Mouse (Mus musculus): ENCODE results near the gene Aatk. TPM values are rescaled to one million over a fixed set of nuclear protein-coding genes. Genes with fewer than 3 reads are reported as not detected.

Gene Aatk
- polyA plus RNA-seq, 3 experiments from 2014 or later = not detected

GRCm38 (mm10) chr11:119986751-119987425, 60.1 kb downstream of the Aatk start:
- no peak for ATAC-seq

GRCm38 (mm10) chr11:119983151-119983550, 63.8 kb downstream of the Aatk start:
- ATAC-seq = no peak

- ATAC-seq = no peak
Measured at GRCm38 (mm10) chr11:119982236-119982635, 64.7 kb downstream of the Aatk start.

GRCm38 (mm10) chr11:119981769-119982168, 65.2 kb downstream of the Aatk start:
- ATAC-seq = no peak

GRCm38 (mm10) chr11:119979596-119980385, 67.2 kb downstream of the Aatk start:
- no peak for ATAC-seq

GRCm38 (mm10) chr11:119978701-119979100, 68.3 kb downstream of the Aatk start:
- no peak for ATAC-seq

- ATAC-seq = no peak
Measured at GRCm38 (mm10) chr11:119975739-119976501, 71.0 kb downstream of the Aatk start.

- no peak for ATAC-seq
Measured at GRCm38 (mm10) chr11:119973789-119974188, 73.2 kb downstream of the Aatk start.

GRCm38 (mm10) chr11:119970021-119970851, 76.7 kb downstream of the Aatk start:
- ATAC-seq = no peak

GRCm38 (mm10) chr11:119967892-119968291, 79.1 kb downstream of the Aatk start:
- ATAC-seq = no peak

- no peak for ATAC-seq
Measured at GRCm38 (mm10) chr11:119967401-119967800, 79.6 kb downstream of the Aatk start.

- ATAC-seq = no peak
Measured at GRCm38 (mm10) chr11:119966294-119966693, 80.7 kb downstream of the Aatk start.

- no peak for ATAC-seq
Measured at GRCm38 (mm10) chr11:119965053-119965452, 81.9 kb downstream of the Aatk start.

GRCm38 (mm10) chr11:119961511-119961910, 85.5 kb downstream of the Aatk start:
- ATAC-seq = no peak

- no peak for ATAC-seq
Measured at GRCm38 (mm10) chr11:119960671-119961070, 86.3 kb downstream of the Aatk start.

GRCm38 (mm10) chr11:119959714-119960113, 87.3 kb downstream of the Aatk start:
- no peak for ATAC-seq

GRCm38 (mm10) chr11:119958856-119959255, 88.1 kb downstream of the Aatk start:
- ATAC-seq = no peak

Other genes starting within 250 kb of the Aatk start
- gene Chmp6, start 133.7 kb downstream of the Aatk start, polyA plus RNA-seq (2017; shearing (Covaris generic)) = 10 to 100 TPM; 43.9 to 55.0 (median 52.0) TPM
- gene Baiap2, start 104.4 kb downstream of the Aatk start, polyA plus RNA-seq (2017; shearing (Covaris generic)) = 10 to 100 TPM in 1 of 3 experiments, 1 to 10 TPM in 2; 8.1 to 12.1 (median 9.6) TPM
- gene Cep131, start 39.7 kb upstream of the Aatk start, polyA plus RNA-seq (2017; shearing (Covaris generic)) = under 1 TPM; 0.28 to 0.48 (median 0.29) TPM
- gene Tepsin, start 51.6 kb upstream of the Aatk start, polyA plus RNA-seq (2017; shearing (Covaris generic)) = 10 to 100 TPM in 1 of 3 experiments, 1 to 10 TPM in 2; 8.1 to 12.5 (median 9.3) TPM
- 10 to 100 TPM; 88.3 to 98.3 (median 92.6) TPM for gene Ndufaf8, start 51.8 kb upstream of the Aatk start, polyA plus RNA-seq (2017; shearing (Covaris generic))
- gene Slc38a10, start 104.2 kb upstream of the Aatk start, polyA plus RNA-seq (2017; shearing (Covaris generic)) = 10 to 100 TPM; 39.7 to 62.8 (median 44.1) TPM
- gene Bahcc1, start 185.8 kb upstream of the Aatk start, polyA plus RNA-seq (2017; shearing (Covaris generic)) = not detected